10 mouse cellular contexts compared by ENCODE assay signal in genomic region chr8:115903853-115904420, GRCm38 (mm10).
DNase-seq lines count a peak whose midpoint lies in the region; ATAC-seq lines count a peak whose summit lies in the region.
"Had no signal": no experiment of that assay in that cellular context is flagged by ENCODE, and none has a peak within 500 bp of the region (broad histone marks: within the 10 kb centered on the region; RNA-seq: fewer than 3 reads in every experiment).

No protein-coding gene starts in this region.

- H3K27ac ChIP-seq in forebrain, embryonic 14.5 days (ENCODE audit: low read depth, low read length): no peak overlapping the region
- H3K27ac ChIP-seq in forebrain, embryonic 16.5 days (ENCODE audit: low read length): no peak overlapping the region
- H3K27ac ChIP-seq: liver, embryonic 14.5 days had no signal

- no peak overlapping the region for H3K9ac ChIP-seq in forebrain, embryonic 14.5 days (ENCODE audit: low read length)
- H3K9ac ChIP-seq in forebrain, embryonic 16.5 days (replicated peaks; ENCODE audit: low read depth, low read length): no peak overlapping the region
- H3K9ac ChIP-seq: liver, embryonic 14.5 days had no signal

- 73% methylated on average over 6 of the region's 6 CpGs for WGBS in forebrain, embryonic 14.5 days
- WGBS in forebrain, embryonic 16.5 days: 63% methylated on average over 6 of the region's 6 CpGs

- peak; percentile 25 for DNase-seq in forebrain, embryonic 14.5 days (ENCODE audit: low spot score)
- DNase-seq in lung, postnatal 10 days: peak; percentile 8
- DNase-seq in lung, postnatal 25 days (ENCODE audit: low spot score): no peak
- DNase-seq in cerebellum, adult 8-10 months: peak; percentile 89
- peak; percentile 45 for DNase-seq in kidney, postnatal 14 days
- DNase-seq in MN1 (ENCODE audit: low spot score): no peak
- DNase-seq in layer of hippocampus, adult 11-12 months (ENCODE audit: low spot score): no peak
- DNase-seq: right cerebral cortex, adult 18-20 months had no signal

- no peak overlapping the region for H3K4me2 ChIP-seq in forebrain, embryonic 14.5 days (ENCODE audit: low read length)
- no peak overlapping the region for H3K4me2 ChIP-seq in forebrain, embryonic 16.5 days (ENCODE audit: low read length)

- H3K4me3 ChIP-seq in forebrain, embryonic 14.5 days (ENCODE audit: low read depth, low read length): no peak overlapping the region
- no peak overlapping the region for H3K4me3 ChIP-seq in forebrain, embryonic 16.5 days (replicated peaks; ENCODE audit: low read length)

- H3K4me1 ChIP-seq in forebrain, embryonic 14.5 days (ENCODE audit: control insufficient read depth, insufficient read depth, low read length): no peaks in the 10 kb centered on the region
- no peaks in the 10 kb centered on the region for H3K4me1 ChIP-seq in forebrain, embryonic 16.5 days (replicated peaks; ENCODE audit: control insufficient read depth, insufficient read depth, low read length)

- no peak for ATAC-seq in forebrain, embryonic 14.5 days
- ATAC-seq in forebrain, embryonic 16.5 days: no peak

- no peaks in the 10 kb centered on the region for H3K27me3 ChIP-seq in forebrain, embryonic 14.5 days (replicated peaks; ENCODE audit: control insufficient read depth, insufficient read depth, low read length)
- H3K27me3 ChIP-seq in forebrain, embryonic 16.5 days (replicated peaks; ENCODE audit: control insufficient read depth, insufficient read depth, low read length): no peaks in the 10 kb centered on the region

- H3K9me3 ChIP-seq in forebrain, embryonic 14.5 days (replicated peaks; ENCODE audit: control insufficient read depth, low read length): no peaks in the 10 kb centered on the region
- H3K9me3 ChIP-seq in forebrain, embryonic 16.5 days (ENCODE audit: control insufficient read depth, low read length): no peaks in the 10 kb centered on the region

- H3K36me3 ChIP-seq in forebrain, embryonic 14.5 days (ENCODE audit: control insufficient read depth, insufficient read depth, low read length): no peaks in the 10 kb centered on the region
- H3K36me3 ChIP-seq in forebrain, embryonic 16.5 days (ENCODE audit: control insufficient read depth, insufficient read depth): no peaks in the 10 kb centered on the region

Comparison
In these comparisons a context has a peak if more than half of its experiments do, and no peak if none do; other contexts are left out.
1. DNase-seq: peak in forebrain, embryonic 14.5 days (single experiment), lung, postnatal 10 days (single experiment), cerebellum, adult 8-10 months (single experiment) and kidney, postnatal 14 days (single experiment); none in lung, postnatal 25 days (single experiment), MN1 (single experiment) and layer of hippocampus, adult 11-12 months (single experiment).